Mouse (Mus musculus) right cerebral cortex, adult 18-20 months (tissue): ENCODE results near the gene Vps16.

Experiments used
- DNase-seq: peaks from one replicate; pipeline ENCODE4 v3.0.0; 2022; ENCODE audit warnings: mixed read lengths

The Vps16 gene

GRCm38 (mm10) chr2:130424126-130424853, at the start of gene Vps16, which contains the start of gene Pced1a:
Gene Vps16 (plus strand): TSS chr2:130424339.
Gene Pced1a (minus strand): TSS chr2:130424701.
- peak; percentile 94 for DNase-seq

GRCm38 (mm10) chr2:130374951-130375350, 49.2 kb upstream of the Vps16 start:
- DNase-seq: no peak

GRCm38 (mm10) chr2:130383205-130383604, 40.9 kb upstream of the Vps16 start:
- no peak for DNase-seq

GRCm38 (mm10) chr2:130383895-130384294, 40.2 kb upstream of the Vps16 start:
- no peak for DNase-seq

GRCm38 (mm10) chr2:130386212-130386611, 37.9 kb upstream of the Vps16 start:
- DNase-seq: no peak

- no peak for DNase-seq
Measured at GRCm38 (mm10) chr2:130388796-130389195, 35.3 kb upstream of the Vps16 start.

- DNase-seq: no peak
Measured at GRCm38 (mm10) chr2:130390993-130391625, 33.0 kb upstream of the Vps16 start.

- DNase-seq: no peak
Measured at GRCm38 (mm10) chr2:130392836-130393235, 31.3 kb upstream of the Vps16 start.

GRCm38 (mm10) chr2:130395696-130396095, 28.4 kb upstream of the Vps16 start:
- no peak for DNase-seq

GRCm38 (mm10) chr2:130397186-130397985, 26.8 kb upstream of the Vps16 start, which contains the start of gene Cpxm1:
Gene Cpxm1 (minus strand): TSS chr2:130397574.
- DNase-seq: no peak

- DNase-seq: peak; percentile 31
Measured at GRCm38 (mm10) chr2:130398091-130398490, 26.0 kb upstream of the Vps16 start.

- no peak for DNase-seq
Measured at GRCm38 (mm10) chr2:130400046-130400445, 24.1 kb upstream of the Vps16 start.

GRCm38 (mm10) chr2:130401891-130402290, 22.2 kb upstream of the Vps16 start:
- no peak for DNase-seq

GRCm38 (mm10) chr2:130404939-130405338, 19.2 kb upstream of the Vps16 start, which contains the start of the genes Gm28372 and 1700020A23Rik:
Gene Gm28372 (plus strand): TSS chr2:130405239.
Gene 1700020A23Rik (plus strand): TSS chr2:130405259.
- no peak for DNase-seq

GRCm38 (mm10) chr2:130406178-130406577, 18.0 kb upstream of the Vps16 start, which contains the start of gene Tmem239:
Gene Tmem239 (plus strand): TSS chr2:130406478.
- DNase-seq: no peak

GRCm38 (mm10) chr2:130408194-130408593, 15.9 kb upstream of the Vps16 start:
- DNase-seq: no peak

GRCm38 (mm10) chr2:130411558-130412495, 12.3 kb upstream of the Vps16 start:
- DNase-seq: peak; percentile 70

GRCm38 (mm10) chr2:130412775-130413174, 11.4 kb upstream of the Vps16 start:
- DNase-seq: no peak

- DNase-seq: no peak
Measured at GRCm38 (mm10) chr2:130414094-130414856, 9.9 kb upstream of the Vps16 start.

- DNase-seq: no peak
Measured at GRCm38 (mm10) chr2:130421781-130422620, 2.1 kb upstream of the Vps16 start.
